Mouse (Mus musculus) heart, adult 8-10 months (tissue): ENCODE measurements around the gene Syngr1. TPM values are rescaled to one million over a fixed set of nuclear protein-coding genes. Genes with fewer than 3 reads are reported as not detected.
A peak's percentile ranks its signal among the peaks of the same experiment; 100 is the strongest.

Experiments
- DNase-seq: peaks from one replicate; pipeline ENCODE4 v3.0.0; 2022; ENCODE audit warnings: low spot score
- total RNA-seq, 4 experiments: library from RNA; stranded (reverse); gene quantifications; 2 replicates each; pipeline ENCODE4 v1.2.4; 2022

Syngr1 gene
- total RNA-seq, 4 experiments from 2014 or later: 91.7 to 111 (median 98.9) TPM

DNA sequence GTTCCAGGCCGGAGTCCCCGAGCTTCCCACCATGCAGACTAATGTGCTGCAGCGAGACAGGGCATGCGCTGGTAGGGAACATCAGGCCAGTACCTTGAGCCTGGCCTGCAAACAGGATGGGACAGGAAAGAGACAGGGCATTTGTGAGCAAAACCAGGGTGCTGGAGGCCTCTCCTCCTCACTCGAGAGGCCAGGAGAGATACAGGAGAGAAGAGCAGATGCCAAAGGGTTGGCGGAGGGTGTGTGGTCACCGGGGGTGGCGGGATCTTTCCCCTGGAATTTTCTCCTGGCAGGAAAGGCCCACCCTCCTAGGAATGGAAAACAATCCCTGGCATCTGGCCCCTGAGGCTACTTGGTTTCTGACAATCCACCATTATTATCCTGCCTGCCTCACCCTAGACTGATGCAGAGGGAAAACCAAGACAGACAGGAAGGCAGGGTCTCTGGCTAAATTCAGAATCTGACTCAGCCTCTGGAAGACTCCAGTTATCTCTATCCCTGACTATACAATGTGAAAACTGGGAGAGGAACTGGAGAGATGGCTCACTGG lies 21.0 kb upstream of the Syngr1 start:
- DNase-seq: no peak

DNA sequence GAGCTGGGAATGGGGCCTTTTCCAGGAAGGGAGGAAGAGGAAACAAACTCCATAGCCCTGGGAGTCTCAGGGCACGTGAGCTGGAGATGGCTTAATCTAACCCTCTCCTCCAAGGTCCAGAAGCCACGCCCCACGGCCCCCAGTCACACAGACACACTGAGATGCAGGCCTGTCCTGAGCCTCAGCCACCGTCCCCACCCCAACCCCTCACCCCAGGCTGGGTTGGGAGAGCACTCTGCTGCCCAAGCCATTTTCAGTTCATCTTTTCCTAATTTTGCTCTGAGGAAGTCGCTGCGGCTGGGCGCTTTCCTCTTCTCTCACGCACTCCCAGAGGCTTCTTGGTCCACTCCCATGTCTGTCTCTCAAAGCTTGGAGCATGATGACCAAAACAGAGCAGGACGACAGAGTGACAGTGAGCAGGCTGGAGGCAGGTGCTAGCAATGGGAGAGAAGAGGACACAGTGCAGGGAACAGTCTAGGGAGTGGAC lies 19.1 kb upstream of the Syngr1 start:
- DNase-seq: no peak

DNA sequence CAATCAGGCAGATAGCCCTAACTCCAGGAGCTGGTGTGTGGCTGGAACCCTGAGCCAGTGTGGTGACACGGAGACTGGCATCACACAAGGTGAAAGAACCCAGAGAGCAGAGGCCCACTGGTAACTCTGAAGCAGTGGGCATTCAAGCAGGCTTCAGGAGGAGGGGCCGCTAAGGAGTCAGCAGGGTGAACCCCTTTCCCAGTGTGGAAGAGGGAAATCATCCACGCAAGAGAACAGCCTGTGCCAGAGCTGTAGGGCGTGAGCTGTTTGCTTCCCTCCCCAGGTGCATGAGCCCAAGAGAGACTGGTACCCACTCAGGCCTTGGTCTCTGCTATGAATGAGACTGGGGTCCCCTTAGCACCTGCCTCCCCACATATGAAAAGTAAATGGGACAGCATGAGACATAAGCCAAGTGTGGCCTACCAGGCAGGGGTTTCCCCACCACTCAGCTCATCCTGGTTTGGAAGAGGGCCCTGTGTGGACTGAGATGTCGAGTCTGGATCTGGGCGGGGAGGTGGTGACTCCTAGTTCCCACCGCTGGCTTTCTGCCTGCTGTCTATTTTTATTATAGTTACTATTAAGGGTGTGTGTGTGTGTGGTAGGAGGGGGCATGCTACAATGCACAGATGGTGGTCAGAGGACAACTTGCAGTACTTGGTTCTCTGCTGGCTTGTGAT lies 18.4 kb upstream of the Syngr1 start:
- DNase-seq: no peak

DNA sequence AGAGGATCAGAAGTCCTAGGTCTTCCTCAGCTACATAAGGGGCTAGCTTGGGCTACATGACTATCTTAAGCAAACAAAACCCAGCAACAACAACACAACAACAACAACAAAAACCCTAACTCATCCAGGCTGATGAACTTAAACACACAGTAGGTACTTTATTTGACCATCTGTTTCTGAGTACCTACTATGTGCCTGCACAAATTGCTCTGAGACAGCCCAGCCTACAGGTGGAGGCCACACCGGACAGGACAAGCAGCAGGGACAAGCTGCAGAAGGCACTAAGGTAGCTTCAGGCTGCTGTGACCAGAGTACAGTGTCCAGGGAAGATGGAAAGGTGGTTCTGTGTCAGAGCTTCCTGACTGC lies 17.9 kb upstream of the Syngr1 start:
- DNase-seq: no peak

DNA sequence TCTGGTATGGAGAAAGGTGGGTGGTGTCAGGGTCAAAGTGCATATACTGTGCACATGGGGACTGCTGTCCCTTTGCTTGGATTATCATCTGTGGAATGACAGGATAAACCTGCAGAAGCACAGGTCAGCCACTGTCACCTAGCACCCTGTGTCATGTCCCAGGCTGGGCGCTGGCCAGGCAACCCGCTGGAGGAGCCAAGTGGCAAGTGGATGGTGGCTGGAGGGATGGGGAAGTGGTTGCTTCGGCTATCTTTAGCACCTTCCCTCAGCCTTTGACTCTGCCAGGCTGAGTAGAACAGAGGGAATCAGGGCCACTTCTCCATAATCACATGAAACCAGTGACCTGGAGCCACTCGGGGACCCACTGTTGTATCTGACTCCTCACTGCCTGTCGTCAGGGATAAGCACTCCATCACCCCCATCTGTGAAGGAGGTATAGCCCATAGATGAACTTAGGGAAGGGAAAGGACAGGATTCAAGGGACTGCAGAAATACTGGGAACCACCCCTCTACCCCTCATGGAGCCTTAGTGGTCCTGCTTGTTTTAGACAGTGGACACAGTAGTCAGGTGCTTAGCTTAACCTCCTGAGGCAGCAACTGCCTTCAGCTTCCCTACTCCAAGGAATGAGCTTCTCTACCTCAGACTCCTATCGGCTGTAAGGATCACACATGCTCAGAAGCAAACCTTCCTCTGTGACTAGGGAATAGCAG lies 16.3 kb upstream of the Syngr1 start:
- peak; percentile 70 for DNase-seq

DNA sequence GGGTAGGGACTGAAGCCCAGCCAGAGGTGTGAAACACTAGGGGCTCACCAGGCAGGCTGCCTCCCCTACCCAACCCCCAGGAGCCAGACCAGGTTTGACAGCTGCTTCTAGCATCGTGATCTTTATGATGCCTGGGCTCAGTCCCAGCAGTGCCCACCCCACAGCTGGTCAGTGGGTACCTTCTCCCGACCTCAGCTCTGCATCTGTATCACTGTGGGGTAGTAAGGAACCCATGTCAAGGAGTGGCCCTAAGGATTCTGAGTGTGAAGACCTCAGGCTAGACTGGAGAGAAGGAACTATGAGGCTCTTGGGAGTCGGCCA lies 15.8 kb upstream of the Syngr1 start:
- no peak for DNase-seq

DNA sequence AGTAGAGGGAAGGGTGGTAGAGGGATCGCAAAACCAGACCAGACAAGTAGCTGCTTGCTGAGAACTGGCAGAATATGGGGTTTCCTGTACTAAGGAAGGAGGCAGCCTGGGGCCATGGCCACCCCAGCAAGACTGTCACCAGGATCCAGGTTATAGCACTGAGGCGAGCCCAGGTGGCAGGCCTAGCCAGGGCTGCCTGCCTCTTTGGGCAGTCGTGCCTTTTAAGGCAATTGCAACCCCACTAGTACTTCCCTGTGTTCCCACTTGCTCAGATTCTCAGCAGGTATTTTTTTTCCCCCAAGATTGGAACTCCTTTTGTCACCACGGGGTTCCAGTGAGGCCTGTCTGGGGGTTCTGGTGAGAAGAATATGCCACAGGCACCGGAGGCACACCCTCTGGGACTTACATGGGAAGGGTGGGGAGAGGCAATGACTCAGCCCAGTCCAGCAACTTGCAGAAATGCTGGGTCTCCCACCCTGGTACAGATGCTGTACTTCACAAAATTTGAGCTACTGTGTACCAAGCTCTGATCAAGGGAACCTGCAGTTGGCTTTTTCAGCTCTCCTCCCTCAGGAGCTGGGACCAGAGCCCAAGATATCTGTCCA lies 15.3 kb upstream of the Syngr1 start:
- no peak for DNase-seq

DNA sequence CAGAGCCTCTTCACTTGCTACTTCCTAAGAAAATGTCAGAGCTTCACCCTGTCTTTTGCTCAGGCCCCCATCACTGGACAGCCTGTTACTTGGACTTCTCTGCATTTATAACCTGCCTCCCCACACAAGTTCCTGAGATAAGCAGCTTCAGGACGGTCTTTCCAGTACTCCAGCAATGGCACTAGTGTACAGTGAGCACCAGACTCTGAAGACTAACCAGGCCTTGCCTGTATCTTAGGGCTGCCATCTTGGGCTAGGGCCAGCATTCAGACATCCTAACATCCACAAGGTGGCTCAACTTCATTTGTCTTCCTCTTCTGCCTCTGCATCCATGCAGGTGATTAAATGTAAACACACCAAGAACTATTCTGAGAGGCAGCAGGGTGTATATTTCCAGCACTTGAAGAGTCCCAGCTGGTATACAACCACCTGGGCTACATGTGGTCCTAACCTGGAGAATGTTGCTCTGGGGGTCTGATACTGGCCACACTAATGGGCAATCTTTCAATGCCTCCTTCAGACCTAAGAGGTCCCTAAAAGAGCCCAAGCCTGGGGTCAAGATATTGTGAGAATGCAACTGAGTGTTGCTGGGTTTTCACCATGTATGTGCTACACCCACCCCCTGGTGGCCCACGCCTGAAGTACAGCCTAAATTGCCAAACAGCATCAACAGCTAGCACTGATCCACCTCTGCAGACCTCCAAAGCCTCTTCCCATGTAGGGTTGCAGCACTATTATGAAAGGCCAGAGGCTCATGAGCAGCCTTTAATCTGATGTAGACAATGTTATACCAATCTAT lies 14.6 kb upstream of the Syngr1 start:
- DNase-seq: peak; percentile 75

DNA sequence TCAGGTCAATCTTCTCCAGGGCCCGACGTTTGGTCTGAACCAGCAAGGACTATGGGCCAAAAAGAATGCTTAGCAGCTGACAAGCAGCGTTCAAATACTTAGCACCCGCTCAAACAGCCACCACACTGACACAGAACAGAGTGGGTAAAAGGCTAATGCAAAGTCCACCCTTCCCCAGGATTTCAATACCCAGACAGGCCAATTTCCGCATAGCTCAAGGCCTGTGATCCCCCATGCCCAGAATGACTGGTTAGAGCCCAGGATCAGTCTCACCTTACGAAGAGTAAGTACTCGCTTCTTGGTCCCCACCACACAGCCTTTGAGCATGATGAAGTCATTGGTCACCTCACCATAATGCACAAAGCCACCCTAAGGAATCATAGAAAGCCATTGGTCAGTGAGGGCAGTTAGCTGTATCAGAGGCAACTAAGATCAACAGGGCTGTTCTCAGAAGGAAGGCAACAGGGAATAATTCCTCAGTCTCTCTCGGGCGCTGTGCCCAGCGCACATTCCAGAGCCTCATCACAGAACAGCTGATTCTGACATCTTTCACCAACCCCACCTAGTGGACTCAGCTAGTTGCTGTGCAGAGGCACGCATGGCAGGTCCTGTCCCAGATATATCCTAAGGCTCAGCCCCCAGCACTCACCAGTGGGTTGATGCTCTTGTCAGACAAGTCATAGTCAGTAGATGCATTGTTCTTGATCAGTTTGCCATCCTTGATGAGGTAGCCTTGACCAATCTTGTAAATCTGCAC lies 12.9 kb upstream of the Syngr1 start:
- no peak for DNase-seq

DNA sequence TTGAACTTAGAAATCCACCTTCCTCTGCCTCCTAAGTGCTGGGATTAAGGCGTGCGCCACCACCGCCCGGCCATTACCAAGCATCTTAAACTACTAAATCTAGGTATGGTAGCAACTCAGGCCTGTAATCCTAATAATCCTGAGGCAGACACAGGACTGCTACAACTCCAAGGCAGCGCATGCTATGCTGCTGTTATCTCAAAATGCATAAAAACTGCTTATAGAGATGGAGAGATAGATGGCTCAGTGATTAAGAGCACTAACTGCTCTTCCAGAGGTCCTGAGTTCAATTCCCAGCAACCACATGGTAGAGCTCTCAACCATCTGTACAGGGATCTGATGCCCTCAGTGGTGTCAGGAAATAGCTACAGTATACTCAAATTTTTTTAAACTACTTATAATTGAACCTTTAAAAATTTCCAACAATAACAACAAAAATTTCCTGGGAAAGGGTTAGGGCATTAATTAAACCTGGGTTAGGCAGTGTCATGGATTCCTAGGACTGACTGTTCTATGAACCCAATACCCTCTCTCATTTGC lies 11.9 kb upstream of the Syngr1 start:
- no peak for DNase-seq

DNA sequence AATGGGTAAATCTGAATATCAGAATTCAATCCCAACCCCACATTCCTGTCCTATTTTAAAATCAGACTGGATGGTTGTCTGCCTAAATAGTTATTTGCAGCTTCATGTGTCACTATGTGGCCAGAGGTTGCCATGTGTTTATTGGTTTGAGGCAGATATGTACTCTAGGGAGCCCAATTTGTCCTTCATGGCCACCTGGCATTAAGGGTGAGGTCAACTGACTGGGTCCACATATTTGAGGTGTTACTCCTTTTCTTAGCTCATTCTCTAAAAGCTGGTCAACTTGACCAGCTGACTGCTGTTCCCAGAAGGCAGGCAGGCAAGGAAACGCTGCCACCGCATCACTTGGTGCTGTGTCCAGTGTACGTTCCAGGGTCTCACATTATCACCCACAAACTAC lies 11.2 kb upstream of the Syngr1 start:
- DNase-seq: no peak

DNA sequence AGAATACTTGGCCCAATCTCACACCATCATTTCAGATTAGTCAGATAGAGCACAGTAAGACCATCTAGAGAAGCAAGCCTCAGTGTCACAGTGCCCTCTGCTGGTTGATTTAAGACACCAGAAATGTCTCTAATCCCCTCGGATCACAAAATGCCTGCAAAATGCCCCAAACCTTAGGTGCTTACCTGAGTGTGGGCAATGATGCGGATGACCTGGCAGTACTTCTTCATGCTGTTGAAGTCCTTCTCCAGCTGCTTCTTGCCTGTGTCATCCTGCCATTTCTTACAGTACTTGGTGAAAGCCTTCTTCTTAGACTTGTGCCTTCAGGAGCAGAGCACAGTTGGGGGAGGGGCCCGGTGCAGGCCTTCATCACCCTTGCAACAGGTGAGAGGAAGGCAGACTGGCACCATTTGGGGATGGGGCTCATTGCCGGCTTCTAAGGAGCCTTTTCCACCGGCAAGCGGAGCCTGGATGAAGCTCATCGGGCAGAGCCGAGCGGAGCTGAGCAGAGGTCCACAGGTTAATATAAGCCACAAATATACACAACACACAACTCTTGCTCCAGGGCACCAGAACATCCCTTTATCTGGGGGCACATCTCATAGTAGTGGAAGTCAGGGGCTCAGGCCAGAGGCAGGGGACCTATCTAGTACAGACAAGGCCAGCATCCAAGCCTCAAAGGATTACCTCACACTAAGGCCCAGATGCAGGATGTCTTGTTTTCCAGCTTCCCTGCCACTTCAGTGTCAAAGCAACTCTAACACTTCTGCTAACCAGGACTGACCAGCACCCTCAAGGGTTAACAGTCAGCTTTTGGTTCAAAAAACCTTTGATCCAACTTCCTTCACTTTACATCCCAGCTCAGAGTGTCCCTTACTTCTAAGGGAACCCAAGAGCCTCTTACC lies 10.2 kb upstream of the Syngr1 start:
- no peak for DNase-seq

DNA sequence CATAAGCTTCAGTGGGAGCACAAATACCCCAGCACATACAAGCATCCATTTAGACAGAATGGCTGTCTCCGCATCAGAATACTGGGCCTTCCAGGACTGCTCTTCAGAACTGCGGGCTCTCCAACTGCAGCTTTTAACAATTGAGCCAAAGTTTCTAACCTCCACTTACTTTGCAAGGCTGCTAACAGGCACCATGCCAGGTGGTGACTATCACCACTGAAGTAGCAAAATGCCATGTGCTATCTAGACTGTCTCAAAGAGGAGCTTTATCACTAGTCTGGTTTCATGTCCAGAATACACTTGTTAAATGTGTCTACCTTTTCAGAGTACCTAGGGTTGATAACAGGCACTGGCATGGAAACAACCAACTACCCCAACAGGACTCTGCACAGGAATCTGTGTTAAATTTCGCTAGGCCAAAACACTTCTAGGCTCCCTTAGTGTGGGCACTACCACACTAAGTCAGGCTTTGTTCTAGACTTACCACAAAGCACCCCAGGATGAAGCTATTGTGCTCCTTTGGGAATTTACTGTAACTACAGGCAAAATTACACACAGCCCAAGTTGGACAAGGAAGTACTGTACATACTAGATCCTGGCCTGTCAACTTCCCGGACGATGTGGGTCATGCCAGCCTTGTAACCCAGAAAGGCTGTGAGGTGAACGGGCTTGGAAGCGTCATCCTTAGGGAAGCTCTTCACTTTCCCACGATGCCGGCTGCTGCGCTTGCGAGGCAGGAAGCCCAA lies 9.2 kb upstream of the Syngr1 start:
- DNase-seq: no peak

DNA sequence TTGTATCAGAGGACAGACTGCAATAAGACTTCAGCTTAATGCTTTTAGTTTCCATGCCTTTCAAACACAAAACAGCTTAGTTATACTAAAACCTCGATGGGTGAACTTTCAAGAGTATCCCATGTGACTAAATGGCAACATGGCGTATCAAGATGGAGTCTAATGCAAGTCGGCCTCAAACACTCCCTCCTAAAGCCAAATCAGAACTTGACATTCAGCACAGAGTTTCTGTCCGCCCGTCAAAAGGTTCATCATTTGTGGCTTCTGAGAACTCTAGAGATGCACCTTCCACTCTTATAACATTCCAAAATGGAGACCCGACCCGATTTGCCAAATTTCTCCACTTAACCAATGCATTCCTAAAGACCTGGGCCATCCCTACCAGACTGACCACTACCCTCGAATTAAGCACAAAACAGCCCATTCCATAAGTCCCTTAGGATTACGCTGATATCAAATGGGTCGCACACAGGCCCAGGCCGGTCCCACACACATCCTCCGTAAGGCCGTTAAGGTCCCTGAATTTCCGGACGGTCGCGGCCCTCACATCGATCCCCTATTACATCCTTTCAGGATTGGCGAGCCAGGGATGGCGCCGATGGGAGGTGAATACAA lies 8.4 kb upstream of the Syngr1 start:
- no peak for DNase-seq

DNA sequence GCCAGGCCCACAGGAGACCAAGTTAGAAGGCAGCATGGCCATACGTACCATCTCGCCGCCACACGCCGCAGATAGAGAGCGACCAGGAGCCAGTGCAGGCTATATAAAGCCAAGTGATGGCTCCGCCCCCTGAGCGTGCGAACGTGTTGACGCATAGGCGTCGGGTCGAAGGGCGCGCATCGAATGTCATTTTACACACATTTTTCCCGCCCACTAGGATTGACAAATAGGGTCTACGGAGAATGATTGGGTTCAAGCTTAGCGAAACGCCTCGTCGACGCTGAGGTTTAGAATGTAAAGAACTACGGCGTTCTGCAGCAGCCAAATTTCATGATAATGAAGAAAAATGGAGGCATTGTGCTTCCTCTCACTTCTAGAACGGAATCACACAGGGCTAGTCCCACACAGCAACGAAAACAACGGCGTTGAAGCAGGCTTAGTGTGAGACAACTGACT lies 7.8 kb upstream of the Syngr1 start:
- DNase-seq: peak; percentile 97

DNA sequence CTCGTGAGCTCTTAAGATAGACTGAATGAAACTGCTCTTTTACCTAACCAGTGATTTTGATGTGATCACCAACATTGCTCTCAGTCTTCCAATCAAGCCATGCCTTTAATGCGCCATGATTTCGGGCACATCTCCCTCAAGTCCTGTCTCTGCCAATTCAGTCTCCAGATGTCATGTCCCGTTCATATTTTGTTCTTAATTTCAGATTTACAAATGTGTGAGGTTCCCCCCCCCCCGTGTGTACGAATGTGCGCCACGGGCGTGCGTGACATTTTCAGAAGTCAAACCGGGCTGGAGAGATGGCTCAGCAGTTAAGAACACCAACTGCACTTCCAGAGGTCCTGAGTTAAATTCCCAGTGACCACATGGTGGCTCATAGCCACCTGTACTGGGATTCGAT lies 7.4 kb upstream of the Syngr1 start:
- DNase-seq: no peak

DNA sequence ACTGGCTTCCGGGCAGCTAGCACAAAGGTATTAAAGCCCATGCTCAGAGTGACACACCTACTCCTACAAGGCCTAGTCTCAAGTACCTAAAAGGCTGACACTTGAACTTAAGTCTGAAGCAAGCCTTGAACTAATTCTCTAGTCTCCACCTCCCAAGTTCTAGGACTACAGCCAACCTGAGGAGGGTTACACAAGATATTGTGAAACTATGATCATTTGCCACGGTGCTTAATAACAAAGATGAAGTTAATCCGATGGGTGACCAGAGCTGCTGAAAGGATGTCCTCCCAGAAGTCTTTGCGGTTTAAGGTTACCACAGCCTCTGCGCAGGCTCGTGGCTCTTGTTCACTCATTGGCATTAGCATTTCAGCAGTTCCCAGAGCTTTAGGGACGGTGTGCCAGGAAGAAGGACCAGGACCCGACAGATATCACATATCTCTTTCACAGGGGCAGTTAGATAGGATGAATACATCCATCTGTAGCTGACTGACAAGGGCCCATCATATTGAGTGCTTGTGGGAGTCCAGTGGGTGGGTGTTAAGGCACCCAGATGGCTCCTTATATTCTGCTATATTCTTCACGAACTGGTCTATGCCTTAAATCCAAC lies 3.6 kb upstream of the Syngr1 start:
- no peak for DNase-seq

DNA sequence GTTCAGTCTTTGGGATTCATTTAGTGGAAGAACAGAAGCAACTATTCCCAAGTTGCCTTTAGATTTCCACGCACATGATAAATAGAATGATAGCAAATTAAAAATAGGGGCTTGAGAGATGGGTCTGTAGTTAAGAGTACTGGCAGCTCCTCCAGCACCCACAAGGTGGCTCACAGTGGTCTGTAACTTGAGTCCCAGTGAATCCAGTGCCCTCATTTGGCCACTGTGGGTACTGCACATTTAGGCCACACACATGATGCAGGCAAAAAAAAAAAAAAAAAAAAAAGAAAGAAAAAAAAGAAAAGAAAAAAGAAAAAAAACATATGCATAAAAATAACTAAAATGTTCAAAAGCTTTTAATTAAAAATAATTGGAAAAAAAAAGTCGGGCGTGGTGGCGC lies 2.5 kb upstream of the Syngr1 start:
- DNase-seq: peak; percentile 87
